Mouse (Mus musculus): Measurements from ENCODE around the gene Pan2. TPM values are rescaled to one million over a fixed set of nuclear protein-coding genes. Genes with fewer than 3 reads are reported as not detected.

The Pan2 gene
- total RNA-seq, 2 experiments from 2014 or later = 12.9 to 13.2 TPM

Other genes with a start within 250 kb of the Pan2 start
- gene Ptges3, start 244.4 kb upstream of the Pan2 start, total RNA-seq (2021) = 100 to 1,000 TPM; 146 to 153 TPM
- 1,000 to 10,000 TPM; 1,726 to 1,851 TPM for gene Atp5b, start 220.1 kb upstream of the Pan2 start, total RNA-seq (2021)
- 10 to 100 TPM; 39.6 to 41.9 TPM for gene Baz2a, start 211.8 kb upstream of the Pan2 start, total RNA-seq (2021)
- gene Rbms2, start 123.0 kb upstream of the Pan2 start, total RNA-seq (2021) = 10 to 100 TPM; 12.9 to 15.3 TPM
- 10 to 100 TPM; 19.6 to 19.7 TPM for gene Gls2, start 108.9 kb upstream of the Pan2 start, total RNA-seq (2021)
- 10 to 100 TPM; 10.1 to 10.2 TPM for gene Spryd4, start 91.5 kb upstream of the Pan2 start, total RNA-seq (2021)
- gene Mip, start 77.5 kb upstream of the Pan2 start, total RNA-seq (2021) = not detected
- 1 to 10 TPM; 4.1 to 4.6 TPM for gene Timeless, start 71.3 kb upstream of the Pan2 start, total RNA-seq (2021)
- gene Apon, start 49.2 kb upstream of the Pan2 start, total RNA-seq (2021) = not detected
- gene Apof, start 34.7 kb upstream of the Pan2 start, total RNA-seq (2021) = not detected
- 10 to 100 TPM; 32.0 to 32.1 TPM for gene Stat2, start 32.8 kb upstream of the Pan2 start, total RNA-seq (2021)
- not detected for gene Il23a, start 4.6 kb upstream of the Pan2 start, total RNA-seq (2021)
- 10 to 100 TPM; 79.5 to 88.1 TPM for gene Cnpy2, start 19.1 kb downstream of the Pan2 start, total RNA-seq (2021)
- gene Cs, start 34.4 kb downstream of the Pan2 start, total RNA-seq (2021) = 100 to 1,000 TPM; 227 to 229 TPM
- gene Coq10a, start 65.7 kb downstream of the Pan2 start, total RNA-seq (2021) = 10 to 100 TPM; 49.5 to 49.7 TPM
- gene Ankrd52, start 73.8 kb downstream of the Pan2 start, total RNA-seq (2021) = 10 to 100 TPM; 45.4 to 49.6 TPM
- gene Slc39a5, start 97.9 kb downstream of the Pan2 start, total RNA-seq (2021) = under 1 TPM in 1 of 2 experiments, not detected in 1; 0.37 TPM
- gene Nabp2, start 108.2 kb downstream of the Pan2 start, total RNA-seq (2021) = 10 to 100 TPM; 96.5 to 98.5 TPM
- 10 to 100 TPM; 74.0 to 76.8 TPM for gene Rnf41, start 108.3 kb downstream of the Pan2 start, total RNA-seq (2021)
- 100 to 1,000 TPM; 242 to 261 TPM for gene Smarcc2, start 155.9 kb downstream of the Pan2 start, total RNA-seq (2021)
- 100 to 1,000 TPM; 526 to 539 TPM for gene Myl6, start 190.8 kb downstream of the Pan2 start, total RNA-seq (2021)
- 10 to 100 TPM; 20.7 to 21.2 TPM for gene Myl6b, start 195.3 kb downstream of the Pan2 start, total RNA-seq (2021)
- 1 to 10 TPM; 6.2 to 6.3 TPM for gene Esyt1, start 222.5 kb downstream of the Pan2 start, total RNA-seq (2021)
- gene Zc3h10, start 244.4 kb downstream of the Pan2 start, total RNA-seq (2021) = 10 to 100 TPM; 13.6 to 15.6 TPM
- 1,000 to 10,000 TPM; 1,532 to 1,582 TPM for gene Rpl41, start 246.0 kb downstream of the Pan2 start, total RNA-seq (2021)